Mouse (Mus musculus): ENCODE measurements around the gene Use1. TPM values are rescaled to one million over a fixed set of nuclear protein-coding genes. Genes with fewer than 3 reads are reported as not detected.

The Use1 gene
- 189 and 196 TPM in 2 replicates for polyA plus RNA-seq (2012; rRNA removed)

DNA sequence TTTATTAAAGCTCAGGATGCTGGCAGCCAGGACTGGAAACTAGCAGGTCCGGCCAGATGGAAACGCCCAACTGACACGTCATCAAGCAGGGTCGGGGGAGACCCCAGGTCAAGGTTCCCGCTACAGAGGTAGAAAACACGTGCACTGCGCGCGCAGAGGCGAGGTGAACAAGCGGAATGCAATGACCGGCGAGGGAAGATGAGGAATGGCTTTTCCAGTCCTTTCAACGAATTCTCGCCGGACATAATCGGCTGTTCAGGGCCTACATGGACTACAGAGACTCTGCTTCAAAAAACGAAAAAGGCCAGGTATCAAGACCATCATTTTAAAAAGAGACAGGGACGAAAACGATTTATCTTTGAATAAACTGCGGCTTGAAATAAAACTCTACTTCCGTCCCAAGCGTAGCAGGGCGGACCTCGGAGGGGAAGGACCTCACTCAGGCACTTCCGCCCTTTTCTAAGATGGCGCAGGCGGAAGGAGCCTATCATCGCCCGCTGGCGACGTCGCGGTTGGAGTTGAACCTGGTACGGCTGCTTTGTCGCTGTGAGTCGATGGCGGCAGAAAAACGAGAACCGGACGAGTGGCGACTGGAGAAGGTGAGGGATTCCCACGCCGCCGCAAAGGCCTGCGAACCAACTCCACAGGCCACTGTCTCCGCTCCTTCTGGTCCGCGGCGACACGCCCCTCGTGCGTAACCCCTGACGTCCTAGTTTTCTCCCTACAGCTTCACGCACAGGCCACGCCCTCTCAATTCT lies at the start of gene Use1:
Use1 (plus strand) TSS at position 78 of the 758 bp plus-strand sequence.

DNA sequence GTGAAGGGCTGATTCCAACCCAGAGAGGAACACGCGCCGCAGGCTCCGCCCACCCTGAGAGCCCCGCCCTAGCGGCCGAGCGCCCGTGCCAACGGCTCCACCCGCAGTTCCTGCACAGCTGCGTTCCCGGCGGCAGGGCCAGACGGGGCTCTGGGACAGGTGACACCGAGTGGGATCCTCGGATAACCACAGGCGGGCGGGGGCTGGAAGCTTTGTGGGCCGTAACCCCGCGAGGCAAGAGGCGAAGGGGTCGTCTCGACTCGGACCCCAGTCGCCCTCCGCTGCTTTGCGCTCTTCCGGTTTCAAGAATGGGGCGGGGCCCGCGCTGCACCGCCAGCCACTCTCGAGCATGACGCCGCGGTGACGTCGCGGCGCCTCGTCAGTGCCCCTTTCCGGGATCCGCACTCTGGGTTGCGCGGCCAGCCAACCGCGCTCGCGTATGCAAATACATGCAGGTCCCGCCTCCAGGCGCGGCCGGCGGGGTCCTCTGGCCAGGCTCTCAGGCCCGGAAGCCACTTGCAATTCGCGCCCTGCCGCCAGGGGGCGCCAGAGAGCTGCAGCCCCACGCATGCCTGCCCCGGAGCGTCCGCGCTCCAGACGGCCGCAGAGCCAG lies 4.7 kb downstream of the Use1 start, which contains the start of gene Ocel1:
Ocel1 (plus strand) TSS at position 63 of the 613 bp plus-strand sequence.

GRCm38 (mm10) chr8:71381421-71381970 lies 14.8 kb downstream of the Use1 start, which contains the start of gene Nr2f6:
Gene Nr2f6, minus strand, starts transcription at chr8:71381960.

GRCm38 (mm10) chr8:71395629-71396028 lies 29.0 kb downstream of the Use1 start, which contains the start of gene Ushbp1:
Gene Ushbp1, minus strand, starts transcription at chr8:71395802.

GRCm38 (mm10) chr8:71396639-71397305 lies 30.1 kb downstream of the Use1 start, which contains the start of gene Babam1:
Gene Babam1, plus strand, starts transcription at chr8:71396861.

DNA sequence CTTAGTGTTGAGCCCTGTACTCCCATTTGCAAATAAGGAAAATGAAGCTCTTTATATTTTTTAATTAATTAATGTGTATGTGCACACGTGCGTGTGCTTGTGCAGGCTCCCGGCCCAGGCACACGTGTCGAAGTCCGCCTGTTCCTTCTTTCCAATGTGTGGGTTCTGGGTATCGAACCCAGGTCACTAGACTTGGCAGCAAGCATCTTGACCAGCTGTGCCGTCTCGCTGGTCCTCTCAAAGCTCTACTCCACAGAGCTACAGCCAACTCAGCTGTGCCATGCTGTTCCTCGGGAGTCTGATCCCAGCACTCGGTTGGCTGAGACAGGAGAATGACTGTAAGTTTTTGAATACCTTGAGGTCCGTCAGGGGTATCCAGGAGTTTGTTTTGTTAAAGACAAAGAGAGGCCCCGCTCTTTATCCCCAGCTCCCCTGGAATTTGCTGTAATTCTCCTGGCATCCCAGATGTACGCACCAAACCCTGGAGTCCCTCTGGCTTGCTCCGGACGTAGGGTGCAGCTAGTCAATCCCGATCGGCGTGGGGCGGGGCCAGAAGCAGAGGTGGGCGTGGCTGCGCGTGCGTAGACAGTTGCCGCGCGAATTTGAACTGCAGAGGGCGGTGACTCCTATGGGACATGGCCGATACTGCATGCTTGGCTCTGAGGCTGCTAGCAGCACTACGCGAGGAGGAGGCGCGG lies 38.9 kb downstream of the Use1 start, which contains the start of gene Ankle1:
Ankle1 (plus strand) TSS at position 610 of the 698 bp plus-strand sequence.

Other genes starting within 250 kb of the Use1 start
- gene Myo9b, start 94.1 kb upstream of the Use1 start, polyA plus RNA-seq (2012; rRNA removed) = 30.5 and 39.3 TPM in 2 replicates
- 33.6 and 34.4 TPM in 2 replicates for gene Haus8, start 93.9 kb upstream of the Use1 start, polyA plus RNA-seq (2012; rRNA removed)
- 7.5 and 7.7 TPM in 2 replicates for gene Ocel1, start 4.5 kb downstream of the Use1 start, polyA plus RNA-seq (2012; rRNA removed)
- 45.7 and 51.9 TPM in 2 replicates for gene Nr2f6, start 15.1 kb downstream of the Use1 start, polyA plus RNA-seq (2012; rRNA removed)
- 8.3 and 11.3 TPM in 2 replicates for gene Ushbp1, start 29.0 kb downstream of the Use1 start, polyA plus RNA-seq (2012; rRNA removed)
- gene Babam1, start 30.0 kb downstream of the Use1 start, polyA plus RNA-seq (2012; rRNA removed) = 97.3 and 104 TPM in 2 replicates
- 8.1 and 8.3 TPM in 2 replicates for gene Ankle1, start 39.2 kb downstream of the Use1 start, polyA plus RNA-seq (2012; rRNA removed)
- gene Abhd8, start 96.8 kb downstream of the Use1 start, polyA plus RNA-seq (2012; rRNA removed) = 155 and 157 TPM in 2 replicates
- gene Mrpl34, start 98.1 kb downstream of the Use1 start, polyA plus RNA-seq (2012; rRNA removed) = 85.0 and 87.9 TPM in 2 replicates
- 190 and 206 TPM in 2 replicates for gene Dda1, start 102.4 kb downstream of the Use1 start, polyA plus RNA-seq (2012; rRNA removed)
- 123 and 129 TPM in 2 replicates for gene Ano8, start 119.1 kb downstream of the Use1 start, polyA plus RNA-seq (2012; rRNA removed)
- 26.4 and 27.6 TPM in 2 replicates for gene Gtpbp3, start 121.3 kb downstream of the Use1 start, polyA plus RNA-seq (2012; rRNA removed)
- 5.8 and 9.6 TPM in 2 replicates for gene Plvap, start 144.9 kb downstream of the Use1 start, polyA plus RNA-seq (2012; rRNA removed)
- 0.12 and 0.76 TPM in 2 replicates for gene Ccdc194, start 158.9 kb downstream of the Use1 start, polyA plus RNA-seq (2012; rRNA removed)
- gene Bst2, start 170.6 kb downstream of the Use1 start, polyA plus RNA-seq (2012; rRNA removed) = 23.7 and 32.4 TPM in 2 replicates
- gene Mvb12a, start 176.1 kb downstream of the Use1 start, polyA plus RNA-seq (2012; rRNA removed) = 83.5 and 85.0 TPM in 2 replicates
- 0.06 and 0.16 TPM in 2 replicates for gene Tmem221, start 192.0 kb downstream of the Use1 start, polyA plus RNA-seq (2012; rRNA removed)
- 0.04 TPM in 1 of 2 replicates, not detected in the other for gene Nxnl1, start 199.8 kb downstream of the Use1 start, polyA plus RNA-seq (2012; rRNA removed)
- 125 and 129 TPM in 2 replicates for gene Slc27a1, start 202.0 kb downstream of the Use1 start, polyA plus RNA-seq (2012; rRNA removed)
- gene Pgls, start 225.3 kb downstream of the Use1 start, polyA plus RNA-seq (2012; rRNA removed) = 81.8 and 92.2 TPM in 2 replicates
- 8.6 and 9.1 TPM in 2 replicates for gene Fam129c, start 230.8 kb downstream of the Use1 start, polyA plus RNA-seq (2012; rRNA removed)
- gene Colgalt1, start 244.2 kb downstream of the Use1 start, polyA plus RNA-seq (2012; rRNA removed) = 164 and 174 TPM in 2 replicates